In the genomic region with DNA sequence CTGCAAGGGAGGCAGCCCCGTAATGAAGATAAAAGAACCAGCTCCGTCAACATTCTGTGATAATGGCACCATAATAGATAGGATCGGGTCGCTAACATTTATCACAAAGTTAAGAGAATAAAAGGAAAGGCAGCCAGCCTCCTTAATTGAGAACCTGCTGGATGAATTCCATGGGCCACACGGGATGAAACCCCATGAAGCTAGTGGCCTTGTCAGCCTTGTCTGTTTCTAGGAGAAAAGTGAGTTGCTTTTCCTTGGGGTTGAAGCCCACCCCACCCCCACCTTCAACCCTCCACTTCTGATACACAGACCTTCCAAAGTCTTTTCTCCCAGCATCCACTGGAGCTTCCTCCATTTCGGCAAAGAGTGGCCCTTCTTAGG, we compare ENCODE assay signal across 25 mouse cellular contexts. TPM values are rescaled to one million over a fixed set of nuclear protein-coding genes. Genes with fewer than 3 reads are reported as not detected.
A peak's percentile ranks its signal among the peaks of the same experiment; 100 is the strongest.
DNase-seq lines count a peak whose midpoint lies in the region; ATAC-seq lines count a peak whose summit lies in the region.
"Had no signal": no experiment of that assay in that cellular context is flagged by ENCODE, and none has a peak within 500 bp of the region (broad histone marks: within the 10 kb centered on the region; RNA-seq: fewer than 3 reads in every experiment).

No protein-coding gene starts in this region.

- DNase-seq in embryo, embryonic 10.5 days (ENCODE audit: low spot score), result peak; percentile 26
- DNase-seq in embryo, embryonic 10 days (ENCODE audit: low spot score), result no peak
- DNase-seq in hindbrain, embryonic 11.5 days (ENCODE audit: low spot score), result no peak
- DNase-seq in hindbrain, embryonic 14.5 days (ENCODE audit: low spot score), result no peak
- peak; percentile 12 for DNase-seq in midbrain, embryonic 10.5 days (ENCODE audit: low spot score)
- DNase-seq in layer of hippocampus, postnatal 25 days (ENCODE audit: extremely low spot score in 1 of 2, low spot score in 1 of 2), result no peak
- DNase-seq: adrenal gland, adult 8-10 months; adrenal gland, postnatal 25 days; cerebellum, adult 11-12 months; cerebellum, adult 8-10 months; cerebellum, postnatal 10 days; cerebellum, postnatal 36 days; forebrain, postnatal 0 days; gastrocnemius, adult 2 months; gastrocnemius, postnatal 14 days; heart, postnatal 10 days; heart, postnatal 4 days had no signal

- H3K27me3 ChIP-seq in hindbrain, embryonic 11.5 days (ENCODE audit: control insufficient read depth, insufficient read depth, low read length), result peaks cover 87% of the 10 kb centered on the region
- H3K27me3 ChIP-seq in hindbrain, embryonic 14.5 days (ENCODE audit: control insufficient read depth, insufficient read depth, low read length), result peaks cover 98% of the 10 kb centered on the region
- peaks cover 100% of the 10 kb centered on the region for H3K27me3 ChIP-seq in midbrain, embryonic 10.5 days (ENCODE audit: low read depth, poor library complexity, severe bottlenecking)
- H3K27me3 ChIP-seq in midbrain, embryonic 15.5 days (replicated peaks), result peaks cover 88% of the 10 kb centered on the region

- peaks cover 4% of the 10 kb centered on the region for H3K9me3 ChIP-seq in hindbrain, embryonic 11.5 days (ENCODE audit: control insufficient read depth, low read length)
- 0 out of 2 replicates have a peak, but pooled peaks cover 7% of the 10 kb centered on the region for H3K9me3 ChIP-seq in hindbrain, embryonic 14.5 days (ENCODE audit: control insufficient read depth, low read length)
- H3K9me3 ChIP-seq in midbrain, embryonic 10.5 days (replicated peaks), result peaks cover 9% of the 10 kb centered on the region; the same call in 1 of the 2 replicates
- H3K9me3 ChIP-seq in midbrain, embryonic 15.5 days, result no peaks in the 10 kb centered on the region
- H3K9me3 ChIP-seq: embryonic facial prominence, embryonic 15.5 days; intestine, embryonic 15.5 days had no signal

- ATAC-seq in hindbrain, embryonic 11.5 days (ENCODE audit: low FRiP score), result no peak
- ATAC-seq in hindbrain, embryonic 14.5 days (ENCODE audit: low FRiP score), result no peak
- ATAC-seq in midbrain, embryonic 15.5 days (replicated peaks), result no peak
- ATAC-seq: activated CD4-positive, CD25-positive, alpha-beta regulatory T cell, adult 4 months; forebrain, embryonic 14.5 days; forebrain, postnatal 0 days had no signal

- H3K9ac ChIP-seq in hindbrain, embryonic 11.5 days (ENCODE audit: low read depth, low read length), result no peak overlapping the region
- no peak overlapping the region for H3K9ac ChIP-seq in hindbrain, embryonic 14.5 days
- H3K9ac ChIP-seq in midbrain, embryonic 15.5 days, result no peak overlapping the region
- H3K9ac ChIP-seq: embryonic facial prominence, embryonic 12.5 days; embryonic facial prominence, embryonic 15.5 days; forebrain, postnatal 0 days; heart, embryonic 12.5 days; heart, embryonic 15.5 days; intestine, embryonic 15.5 days had no signal

- no peak overlapping the region for H3K4me2 ChIP-seq in hindbrain, embryonic 11.5 days (replicated peaks; ENCODE audit: low read depth, low read length)
- H3K4me2 ChIP-seq in hindbrain, embryonic 14.5 days (replicated peaks), result no peak overlapping the region
- H3K4me2 ChIP-seq in midbrain, embryonic 15.5 days, result no peak overlapping the region
- H3K4me2 ChIP-seq: embryonic facial prominence, embryonic 12.5 days; embryonic facial prominence, embryonic 15.5 days; heart, embryonic 12.5 days; heart, embryonic 15.5 days; intestine, embryonic 15.5 days had no signal

- WGBS in hindbrain, embryonic 11.5 days, result 9% methylated on average over 6 of the region's 6 CpGs
- 10% methylated on average over 6 of the region's 6 CpGs for WGBS in hindbrain, embryonic 14.5 days
- WGBS in midbrain, embryonic 10.5 days, result 11% methylated on average over 6 of the region's 6 CpGs
- WGBS in midbrain, embryonic 15.5 days, result 12% methylated on average over 6 of the region's 6 CpGs

- H3K36me3 ChIP-seq in hindbrain, embryonic 11.5 days (ENCODE audit: control insufficient read depth, insufficient read depth, low read length), result no peaks in the 10 kb centered on the region
- no peaks in the 10 kb centered on the region for H3K36me3 ChIP-seq in hindbrain, embryonic 14.5 days (replicated peaks; ENCODE audit: control insufficient read depth, insufficient read depth)
- H3K36me3 ChIP-seq in midbrain, embryonic 10.5 days, result no peaks in the 10 kb centered on the region
- H3K36me3 ChIP-seq in midbrain, embryonic 15.5 days (replicated peaks), result no peaks in the 10 kb centered on the region
- H3K36me3 ChIP-seq: embryonic facial prominence, embryonic 12.5 days; embryonic facial prominence, embryonic 15.5 days; heart, embryonic 12.5 days; heart, embryonic 15.5 days; intestine, embryonic 15.5 days had no signal

- peak overlapping the region; percentile 43; the same call in 1 of the 2 replicates for H3K27ac ChIP-seq in hindbrain, embryonic 11.5 days (ENCODE audit: low read depth, low read length)
- no peak overlapping the region for H3K27ac ChIP-seq in hindbrain, embryonic 14.5 days
- no peak overlapping the region for H3K27ac ChIP-seq in midbrain, embryonic 10.5 days (replicated peaks)
- no peak overlapping the region for H3K27ac ChIP-seq in midbrain, embryonic 15.5 days
- H3K27ac ChIP-seq: embryonic facial prominence, embryonic 12.5 days; embryonic facial prominence, embryonic 15.5 days; gastrocnemius, adult 2 months; heart, embryonic 15.5 days had no signal

- peaks cover 10% of the 10 kb centered on the region for H3K4me1 ChIP-seq in hindbrain, embryonic 11.5 days (replicated peaks; ENCODE audit: control insufficient read depth, insufficient read depth, low read length)
- no peaks in the 10 kb centered on the region for H3K4me1 ChIP-seq in hindbrain, embryonic 14.5 days (replicated peaks; ENCODE audit: control insufficient read depth, insufficient read depth, low read length)
- peaks cover 41% of the 10 kb centered on the region for H3K4me1 ChIP-seq in midbrain, embryonic 10.5 days
- peaks cover 15% of the 10 kb centered on the region for H3K4me1 ChIP-seq in midbrain, embryonic 15.5 days

- H3K4me3 ChIP-seq in hindbrain, embryonic 11.5 days (ENCODE audit: low read depth, low read length), result no peak overlapping the region
- no peak overlapping the region for H3K4me3 ChIP-seq in hindbrain, embryonic 14.5 days (replicated peaks; ENCODE audit: low read length)
- H3K4me3 ChIP-seq in midbrain, embryonic 10.5 days, result no peak overlapping the region
- H3K4me3 ChIP-seq in midbrain, embryonic 15.5 days, result no peak overlapping the region
- H3K4me3 ChIP-seq: embryonic facial prominence, embryonic 12.5 days; embryonic facial prominence, embryonic 15.5 days; gastrocnemius, adult 2 months; heart, embryonic 12.5 days; heart, embryonic 15.5 days; intestine, embryonic 15.5 days had no signal

RNA-seq across cellular contexts. Expression of gene Tmem33, which starts 36.3 kb away (rescaled TPM):
- 112 and 118 TPM in 2 replicates for polyA plus RNA-seq in hindbrain, embryonic 11.5 days (2014; fragmentation: Nextera tagmentation; extraction: Ambion mirVana)
- 72.6 and 80.7 TPM in 2 replicates for polyA plus RNA-seq in hindbrain, embryonic 14.5 days (2014; fragmentation: Nextera tagmentation; extraction: Ambion mirVana)
- polyA plus RNA-seq in midbrain, embryonic 10.5 days (2016; fragmentation: Nextera tagmentation; extraction: Ambion mirVana), result 118 and 130 TPM in 2 replicates
- 66.9 and 71.9 TPM in 2 replicates for polyA plus RNA-seq in midbrain, embryonic 15.5 days (2015; fragmentation: Nextera tagmentation; extraction: Ambion mirVana)
- 10 to 100 TPM; 84.4 to 97.2 TPM for total RNA-seq in layer of hippocampus, postnatal 25 days (2021)

Comparison
In these comparisons a context has a peak if more than half of its experiments do, and no peak if none do; other contexts are left out.
1. DNase-seq: peak in embryo, embryonic 10.5 days (single experiment) and midbrain, embryonic 10.5 days (single experiment); none in embryo, embryonic 10 days (single experiment), hindbrain, embryonic 11.5 days (single experiment), hindbrain, embryonic 14.5 days (single experiment) and layer of hippocampus, postnatal 25 days (0 of 2).